Comparison of ENCODE assay signal across 8 mouse cellular contexts in genomic region chr2:84889316-84890044, GRCm38 (mm10). TPM values are rescaled to one million over a fixed set of nuclear protein-coding genes. Genes with fewer than 3 reads are reported as not detected.
DNase-seq lines count a peak whose midpoint lies in the region; ATAC-seq lines count a peak whose summit lies in the region.

No protein-coding gene starts in this region.

- peak overlapping the region; percentile 32; the same call in 1 of the 2 replicates for H3K9ac ChIP-seq in midbrain, embryonic 13.5 days (replicated peaks)

- H3K27me3 ChIP-seq in hindbrain, embryonic 10.5 days (ENCODE audit: insufficient read depth, poor library complexity, severe bottlenecking) = peaks cover 62% of the 10 kb centered on the region
- peaks cover 68% of the 10 kb centered on the region for H3K27me3 ChIP-seq in midbrain, embryonic 13.5 days

- peak overlapping the region; percentile 64 for H3K4me3 ChIP-seq in hindbrain, embryonic 10.5 days
- H3K4me3 ChIP-seq in midbrain, embryonic 13.5 days (replicated peaks) = peak overlapping the region; percentile 32

- peaks cover 49% of the 10 kb centered on the region for H3K4me1 ChIP-seq in hindbrain, embryonic 10.5 days (replicated peaks)
- H3K4me1 ChIP-seq in midbrain, embryonic 13.5 days (replicated peaks) = peaks cover 42% of the 10 kb centered on the region

- intact Hi-C loops in heart, postnatal 25 days (cut with DNase I) = loop anchor here (2.0 to 5.0 kb wide), 5 partner anchors 25 to 118 kb away; partner anchors contain the start of gene Slc43a3

- peak; percentile 3; the same call in 1 of the 2 replicates for ATAC-seq in midbrain, embryonic 13.5 days

- no peaks in the 10 kb centered on the region for H3K9me3 ChIP-seq in hindbrain, embryonic 10.5 days
- no peaks in the 10 kb centered on the region for H3K9me3 ChIP-seq in midbrain, embryonic 13.5 days

- peak; percentile 95 for DNase-seq in heart, adult 11 months
- no peak for DNase-seq in heart, postnatal 25 days (ENCODE audit: low spot score)
- peak; percentile 54 for DNase-seq in Muller cell, postnatal 12 days (ENCODE audit: inconsistent ontology term)
- DNase-seq in hindbrain, embryonic 10.5 days (ENCODE audit: low spot score) = peak; percentile 28
- no peak for DNase-seq in cerebellum, adult 11-12 months
- DNase-seq in urinary bladder, postnatal 36 days (ENCODE audit: low spot score in 2 of 2) = no peak
- DNase-seq in lung, adult 18-20 months = no peak

- no peaks in the 10 kb centered on the region for H3K36me3 ChIP-seq in hindbrain, embryonic 10.5 days
- H3K36me3 ChIP-seq in midbrain, embryonic 13.5 days = no peaks in the 10 kb centered on the region

- 0 out of 2 replicates have a peak overlapping the region, but pooled peaks have one; percentile 35 for H3K27ac ChIP-seq in hindbrain, embryonic 10.5 days
- H3K27ac ChIP-seq in midbrain, embryonic 13.5 days = no peak overlapping the region

- peak overlapping the region; percentile 51 for H3K4me2 ChIP-seq in midbrain, embryonic 13.5 days (replicated peaks)

- whole genome bisulfite sequencing in hindbrain, embryonic 10.5 days = 14% methylated on average over 14 of the region's 14 CpGs
- 13% methylated on average over 14 of the region's 14 CpGs for WGBS in midbrain, embryonic 13.5 days

RNA-seq across cellular contexts. Expression of gene Rtn4rl2, which starts 3.0 kb away (rescaled TPM):
- total RNA-seq in heart, postnatal 25 days (2021) = 1 to 10 TPM; 1.8 to 4.0 TPM
- polyA plus RNA-seq in hindbrain, embryonic 10.5 days (2016; fragmentation: Nextera tagmentation; extraction: Ambion mirVana) = 3.8 and 4.0 TPM in 2 replicates
- polyA plus RNA-seq in midbrain, embryonic 13.5 days (2015; fragmentation: Nextera tagmentation; extraction: Ambion mirVana) = 2.2 and 3.6 TPM in 2 replicates

RNA-seq across cellular contexts. Expression of gene Slc43a3, which starts 46.9 kb away (rescaled TPM):
- 10 to 100 TPM; 70.7 to 86.6 TPM for total RNA-seq in heart, postnatal 25 days (2021)
- 21.5 and 26.6 TPM in 2 replicates for polyA plus RNA-seq in hindbrain, embryonic 10.5 days (2016; fragmentation: Nextera tagmentation; extraction: Ambion mirVana)
- polyA plus RNA-seq in midbrain, embryonic 13.5 days (2015; fragmentation: Nextera tagmentation; extraction: Ambion mirVana) = 4.8 and 5.4 TPM in 2 replicates

RNA-seq across cellular contexts. Expression of gene Slc43a1, which starts 50.8 kb away (rescaled TPM):
- 1 to 10 TPM; 1.5 to 2.2 TPM for total RNA-seq in heart, postnatal 25 days (2021)
- polyA plus RNA-seq in hindbrain, embryonic 10.5 days (2016; fragmentation: Nextera tagmentation; extraction: Ambion mirVana) = 23.1 and 28.6 TPM in 2 replicates
- polyA plus RNA-seq in midbrain, embryonic 13.5 days (2015; fragmentation: Nextera tagmentation; extraction: Ambion mirVana) = 2.6 and 3.3 TPM in 2 replicates

Comparison
In these comparisons a context has a peak if more than half of its experiments do, and no peak if none do; other contexts are left out.
1. DNase-seq: peak in heart, adult 11 months (single experiment), Muller cell, postnatal 12 days (single experiment) and hindbrain, embryonic 10.5 days (single experiment); none in heart, postnatal 25 days (single experiment), cerebellum, adult 11-12 months (single experiment), urinary bladder, postnatal 36 days (0 of 2) and lung, adult 18-20 months (0 of 2).